Mouse (Mus musculus) liver, embryonic 14.5 days (tissue): Measurements from ENCODE around the gene 4930503E14Rik. TPM values are rescaled to one million over a fixed set of nuclear protein-coding genes. Genes with fewer than 3 reads are reported as not detected.
"Not testable (repeated sequence)": the region's sequence is repeated elsewhere in the genome, so short reads cannot be mapped to it uniquely, and the experiment has no call there.

Experiments used
- ATAC-seq: fragments of 200-750 bp; cut with Nextera tagmentation; 2 replicates; pipeline ENCODE4 v1.8.0; 2017; ENCODE audit warnings: moderate number of reproducible peaks, mild to moderate bottlenecking, moderate library complexity; ENCODE audit not compliant: insufficient read depth
- DNase-seq, 3 experiments: peaks; one replicate each; pipeline ENCODE4 v3.0.0-alpha.2; 2012 to 2013; ENCODE audit warnings: low read depth in 3 of 3, low spot score in 3 of 3
- H3K27ac ChIP-seq: fragments of 300-500 bp; sonication (generic); 2 replicates; pipeline ENCODE4 v1.5.1; 2014; ENCODE audit warnings: moderate library complexity, mild to moderate bottlenecking, control low read depth, inconsistent platforms
- H3K27me3 ChIP-seq: fragments of 300-500 bp; sonication (generic); 2 replicates; pipeline ENCODE4 v1.6.1; 2014; ENCODE audit warnings: mild to moderate bottlenecking, low read length, moderate library complexity; ENCODE audit not compliant: control insufficient read depth, insufficient read depth
- H3K36me3 ChIP-seq: fragments of 300-500 bp; sonication (generic); replicated peaks from 2 replicates; pipeline ENCODE4 v1.6.1; 2014; ENCODE audit warnings: low read depth; ENCODE audit not compliant: control insufficient read depth, insufficient read depth
- H3K4me1 ChIP-seq, 2 experiments: fragments of 200-500 bp in 1 of 2; fragments of 300-500 bp in 1 of 2; sonication (generic) in 1 of 2; replicated peaks; 2 replicates each; pipeline ENCODE4 v1.6.1; 2012 to 2014; ENCODE audit warnings: antibody characterized with exemption in 1 of 2, inconsistent platforms in 1 of 2, low read length in 1 of 2; ENCODE audit not compliant: control insufficient read depth in 2 of 2, insufficient read depth in 2 of 2
- H3K4me2 ChIP-seq: fragments of 300-500 bp; sonication (generic); 2 replicates; pipeline ENCODE4 v1.6.1; 2014; ENCODE audit warnings: low read depth, mild to moderate bottlenecking, control low read depth, moderate library complexity
- H3K4me3 ChIP-seq, 2 experiments: fragments of 200-500 bp in 1 of 2; fragments of 300-500 bp in 1 of 2; sonication (generic) in 1 of 2; 2 replicates each; pipeline ENCODE4 v1.5.1; 2012 to 2014; ENCODE audit warnings: low read depth in 2 of 2, low read length in 2 of 2, mild to moderate bottlenecking in 2 of 2, control low read depth in 1 of 2, inconsistent platforms in 1 of 2, moderate library complexity in 1 of 2; ENCODE audit not compliant: insufficient read depth in 1 of 2
- H3K9ac ChIP-seq: fragments of 300-500 bp; sonication (generic); replicated peaks from 2 replicates; pipeline ENCODE4 v1.6.1; 2014; ENCODE audit warnings: mild to moderate bottlenecking, control low read depth, moderate library complexity
- H3K9me3 ChIP-seq: fragments of 300-500 bp; sonication (generic); 2 replicates; pipeline ENCODE4 v1.6.1; 2016; ENCODE audit warnings: low read length, mixed read lengths; ENCODE audit not compliant: control insufficient read depth
- CTCF ChIP-seq: IDR thresholded peaks from 2 replicates; pipeline ENCODE4 v1.5.1; 2016; ENCODE audit warnings: antibody characterized with exemption, low read depth, control low read depth
- EP300 ChIP-seq: IDR thresholded peaks from 2 replicates; pipeline ENCODE4 v1.6.1; 2016; ENCODE audit warnings: antibody characterized with exemption, low read depth
- WGBS: fragments of 180-500 bp; shearing (Covaris S2); extraction: QIAGEN DNeasy Blood & Tissue Kit; methylation state at CpG from one replicate; pipeline ENCODE4 v1.1.7; 2014; ENCODE audit not compliant: insufficient replicate concordance; 5-methylcytosine and 5-hydroxymethylcytosine counted together
- polyA plus RNA-seq, 2 experiments: library from polyadenylated mRNA; depleted of rRNA in 1 of 2; stranded (reverse) in 1 of 2; unstranded in 1 of 2; fragments of >200 nt; fragmentation: Nextera tagmentation in 1 of 2; extraction: Ambion mirVana in 1 of 2; gene quantifications; 2 replicates each; pipeline versions ENCODE4 v1.2.1 to v1.2.3; 2012 to 2014

4930503E14Rik gene
- not detected in 2 replicates for polyA plus RNA-seq (2012; rRNA removed)
- not detected in 2 replicates for polyA plus RNA-seq (2014; fragmentation: Nextera tagmentation; extraction: Ambion mirVana)

DNA sequence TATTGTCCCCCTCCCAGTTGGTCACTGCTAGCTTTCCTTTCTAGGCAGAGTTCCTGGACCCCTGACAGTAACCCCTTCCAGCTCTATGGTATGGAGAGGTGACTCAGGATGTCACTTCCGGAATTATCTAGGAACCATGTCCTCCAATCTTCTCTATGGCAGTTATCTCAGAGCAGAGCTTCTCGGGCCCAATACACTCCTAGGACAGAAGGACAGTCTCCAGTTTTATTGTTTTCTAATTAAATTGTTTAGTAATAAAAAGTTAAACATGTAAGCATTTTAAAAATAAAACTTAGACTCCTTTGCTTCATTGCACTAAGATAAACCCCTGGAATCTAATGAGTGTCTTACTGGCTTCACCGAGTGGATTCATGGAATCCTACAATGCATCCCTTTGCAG lies at the start of gene 4930503E14Rik:
Gene 4930503E14Rik (minus strand): TSS at position 101 of the 400 bp plus-strand sequence.
- H3K27ac ChIP-seq, H3K36me3 ChIP-seq, H3K4me3 ChIP-seq, H3K4me1 ChIP-seq, H3K9me3 ChIP-seq, DNase-seq, H3K4me2 ChIP-seq, H3K9ac ChIP-seq, H3K27me3 ChIP-seq, ATAC-seq: not testable (repeated sequence)
- 62% methylated on average over 3 of the region's 3 CpGs for WGBS

DNA sequence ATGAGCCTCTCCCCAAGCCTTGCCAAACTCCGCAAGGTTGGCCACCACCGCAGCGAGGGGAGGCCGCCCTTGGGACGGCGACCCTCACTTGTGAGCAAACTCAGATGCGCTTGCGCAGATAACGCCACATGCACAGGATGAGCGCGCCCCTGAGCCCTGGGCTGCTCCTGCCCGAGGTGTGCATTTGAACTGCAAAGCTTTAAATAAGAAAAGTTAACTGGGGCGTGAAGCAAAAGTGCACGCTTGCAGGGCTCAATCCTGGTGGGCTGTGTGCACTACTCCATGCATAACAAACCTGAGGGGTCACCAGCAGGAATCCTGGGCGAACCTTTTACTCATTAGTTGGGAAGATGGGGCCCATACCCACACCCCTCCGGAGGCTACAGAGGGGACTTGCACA lies 35.0 kb upstream of the 4930503E14Rik start:
- H3K27ac ChIP-seq, result no peak overlapping the region
- DNase-seq, result no peak
- no peak for TF ChIP-seq CTCF
- TF ChIP-seq EP300, result no peak

DNA sequence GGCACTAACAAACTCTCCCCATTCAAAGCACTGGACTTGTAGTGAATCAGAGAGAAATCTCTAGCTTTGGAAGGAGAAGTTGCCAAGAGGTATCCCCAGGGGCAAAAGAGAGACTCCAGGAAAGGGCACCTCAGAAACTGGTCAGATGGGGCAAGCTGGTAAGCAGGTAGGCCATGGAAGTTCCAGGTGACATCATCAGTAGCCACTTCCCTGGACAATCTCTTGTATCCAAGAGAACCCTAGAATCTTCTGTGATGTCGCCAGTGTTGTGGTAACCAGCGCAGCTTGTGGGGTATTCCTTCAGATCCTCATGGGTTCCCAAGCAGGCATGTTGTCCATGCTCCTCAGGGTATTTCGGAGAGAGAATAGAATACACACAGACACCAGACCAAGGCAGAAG lies 15.7 kb downstream of the 4930503E14Rik start, which contains the start of gene Gm8212:
Gene Gm8212 (plus strand): TSS at position 301 of the 400 bp plus-strand sequence.
- not testable (repeated sequence) for H3K36me3 ChIP-seq, H3K27me3 ChIP-seq, H3K9ac ChIP-seq, H3K4me2 ChIP-seq, H3K4me1 ChIP-seq, H3K4me3 ChIP-seq, ATAC-seq, H3K9me3 ChIP-seq, H3K27ac ChIP-seq, DNase-seq
- WGBS, result 62% methylated on average over 1 of the region's 3 CpGs

More for the DNA sequence above, 35.0 kb upstream of the 4930503E14Rik start:
- H3K9me3 ChIP-seq, result no peaks in the 10 kb centered on the region; the same call in 1 of the 2 replicates
- no peak overlapping the region for H3K4me3 ChIP-seq
- WGBS, result 71% methylated on average over 16 of the region's 16 CpGs
- no peak overlapping the region for H3K4me2 ChIP-seq
- H3K4me1 ChIP-seq, result no peaks in the 10 kb centered on the region
- H3K9ac ChIP-seq, result no peak overlapping the region
- no peaks in the 10 kb centered on the region for H3K36me3 ChIP-seq
- no peak for ATAC-seq
- no peaks in the 10 kb centered on the region for H3K27me3 ChIP-seq

DNA sequence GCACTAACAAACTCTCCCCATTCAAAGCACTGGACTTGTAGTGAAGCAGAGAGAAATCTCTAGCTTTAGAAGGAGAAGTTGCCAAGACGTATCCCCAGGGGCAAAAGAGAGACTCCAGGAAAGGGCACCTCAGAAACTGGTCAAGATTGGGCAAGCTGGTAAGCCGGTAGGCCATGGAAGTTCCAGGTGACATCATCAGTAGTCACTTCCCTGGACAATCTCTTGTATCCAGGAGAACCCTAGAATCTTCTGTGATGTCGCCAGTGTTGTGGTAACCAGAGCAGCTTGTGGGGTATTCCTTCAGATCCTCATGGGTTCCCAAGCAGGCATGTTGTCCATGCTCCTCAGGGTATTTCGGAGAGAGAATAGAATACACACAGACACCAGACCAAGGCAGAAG lies 89.5 kb downstream of the 4930503E14Rik start, which contains the start of gene Gm3327:
Gene Gm3327 (plus strand): TSS at position 301 of the 400 bp plus-strand sequence.
- 65% methylated on average over 3 of the region's 4 CpGs for WGBS
- not testable (repeated sequence) for H3K9ac ChIP-seq, H3K27ac ChIP-seq, DNase-seq, H3K4me1 ChIP-seq, H3K9me3 ChIP-seq, H3K36me3 ChIP-seq, H3K4me3 ChIP-seq, H3K4me2 ChIP-seq, ATAC-seq, H3K27me3 ChIP-seq

Other genes starting within 250 kb of the 4930503E14Rik start
- gene Ang6, start 211.0 kb downstream of the 4930503E14Rik start, polyA plus RNA-seq (2012; rRNA removed), result 0.15 TPM in 1 of 2 replicates, not detected in the other
- gene Ang6, start 211.0 kb downstream of the 4930503E14Rik start, polyA plus RNA-seq (2014; fragmentation: Nextera tagmentation; extraction: Ambion mirVana), result not detected in 2 replicates
- 18.7 and 25.9 TPM in 2 replicates for gene Ear2, start 110.6 kb downstream of the 4930503E14Rik start, polyA plus RNA-seq (2012; rRNA removed)
- gene Ear2, start 110.6 kb downstream of the 4930503E14Rik start, polyA plus RNA-seq (2014; fragmentation: Nextera tagmentation; extraction: Ambion mirVana), result 7.5 and 8.8 TPM in 2 replicates
- not detected in 2 replicates for gene Gm3327, start 89.4 kb downstream of the 4930503E14Rik start, polyA plus RNA-seq (2012; rRNA removed)
- gene Gm3327, start 89.4 kb downstream of the 4930503E14Rik start, polyA plus RNA-seq (2014; fragmentation: Nextera tagmentation; extraction: Ambion mirVana), result not detected in 2 replicates
- gene Gm8212, start 15.6 kb downstream of the 4930503E14Rik start, polyA plus RNA-seq (2012; rRNA removed), result not detected in 2 replicates
- not detected in 2 replicates for gene Gm8212, start 15.6 kb downstream of the 4930503E14Rik start, polyA plus RNA-seq (2014; fragmentation: Nextera tagmentation; extraction: Ambion mirVana)
- gene Gm8220, start 72.3 kb upstream of the 4930503E14Rik start, polyA plus RNA-seq (2012; rRNA removed), result not detected in 2 replicates
- not detected in 2 replicates for gene Gm8220, start 72.3 kb upstream of the 4930503E14Rik start, polyA plus RNA-seq (2014; fragmentation: Nextera tagmentation; extraction: Ambion mirVana)
- not detected in 2 replicates for gene Gm5930, start 125.3 kb upstream of the 4930503E14Rik start, polyA plus RNA-seq (2012; rRNA removed)
- gene Gm5930, start 125.3 kb upstream of the 4930503E14Rik start, polyA plus RNA-seq (2014; fragmentation: Nextera tagmentation; extraction: Ambion mirVana), result not detected in 2 replicates
- gene Gm8229, start 152.1 kb upstream of the 4930503E14Rik start, polyA plus RNA-seq (2012; rRNA removed), result not detected in 2 replicates
- gene Gm8229, start 152.1 kb upstream of the 4930503E14Rik start, polyA plus RNA-seq (2014; fragmentation: Nextera tagmentation; extraction: Ambion mirVana), result not detected in 2 replicates
- not detected in 2 replicates for gene Gm3371, start 197.4 kb upstream of the 4930503E14Rik start, polyA plus RNA-seq (2012; rRNA removed)
- not detected in 2 replicates for gene Gm3371, start 197.4 kb upstream of the 4930503E14Rik start, polyA plus RNA-seq (2014; fragmentation: Nextera tagmentation; extraction: Ambion mirVana)
- gene Gm8232, start 220.4 kb upstream of the 4930503E14Rik start, polyA plus RNA-seq (2012; rRNA removed), result not detected in 2 replicates
- gene Gm8232, start 220.4 kb upstream of the 4930503E14Rik start, polyA plus RNA-seq (2014; fragmentation: Nextera tagmentation; extraction: Ambion mirVana), result not detected in 2 replicates